Mouse (Mus musculus): ENCODE measurements around the gene Sox4. TPM values are rescaled to one million over a fixed set of nuclear protein-coding genes. Genes with fewer than 3 reads are reported as not detected.

Sox4 gene
- polyA plus RNA-seq, 1 experiment from 2014 or later: 197 TPM

DNA sequence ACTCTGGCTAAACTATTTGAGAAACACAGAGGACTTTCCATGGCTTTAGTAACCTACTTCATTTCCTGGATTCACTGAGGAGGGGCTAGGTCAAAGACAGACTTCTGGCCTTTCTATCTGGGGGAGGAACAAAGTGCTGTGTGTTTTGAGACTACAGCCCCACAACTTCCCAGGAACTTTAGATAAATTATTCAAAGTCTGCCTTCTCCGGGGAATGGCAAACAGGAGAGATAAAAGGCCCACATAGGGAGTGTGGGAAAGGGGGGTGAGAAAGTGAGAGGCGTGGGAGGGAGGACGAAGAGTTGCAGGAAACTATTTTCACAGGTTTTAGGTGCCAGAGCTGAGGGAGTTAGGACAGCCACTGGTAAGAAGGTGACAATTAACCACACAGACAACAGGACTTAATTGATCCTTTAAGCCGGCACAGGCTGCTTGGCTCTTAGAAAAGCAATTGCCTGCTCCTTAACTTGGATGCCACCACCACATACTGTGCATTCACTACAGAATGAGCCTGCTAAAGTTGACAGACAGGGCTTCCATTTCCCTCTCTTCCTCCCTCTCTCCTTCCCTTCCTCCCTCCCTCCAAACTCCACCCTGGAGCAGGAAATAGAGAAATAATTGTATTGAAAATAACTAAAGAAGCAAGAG lies 11.4 kb downstream of the Sox4 start:
- 5% methylated on average over 4 of the region's 4 CpGs for WGBS
- peak; percentile 25; the same call in 1 of the 2 replicates for ATAC-seq (replicated peaks)
- Histone ChIP-seq H3K4me3 (no peak overlapping the region), H3K36me3 (replicated peaks) (no peaks in the 10 kb centered on the region), H3K4me2 (no peak overlapping the region), H3K4me1 (peaks cover 18% of the 10 kb centered on the region), H3K9ac (no peak overlapping the region), H3K27me3 (replicated peaks) (no peaks in the 10 kb centered on the region), H3K27ac (peak overlapping the region; percentile 6; the same call in 1 of the 2 replicates), H3K9me3 (no peaks in the 10 kb centered on the region)

DNA sequence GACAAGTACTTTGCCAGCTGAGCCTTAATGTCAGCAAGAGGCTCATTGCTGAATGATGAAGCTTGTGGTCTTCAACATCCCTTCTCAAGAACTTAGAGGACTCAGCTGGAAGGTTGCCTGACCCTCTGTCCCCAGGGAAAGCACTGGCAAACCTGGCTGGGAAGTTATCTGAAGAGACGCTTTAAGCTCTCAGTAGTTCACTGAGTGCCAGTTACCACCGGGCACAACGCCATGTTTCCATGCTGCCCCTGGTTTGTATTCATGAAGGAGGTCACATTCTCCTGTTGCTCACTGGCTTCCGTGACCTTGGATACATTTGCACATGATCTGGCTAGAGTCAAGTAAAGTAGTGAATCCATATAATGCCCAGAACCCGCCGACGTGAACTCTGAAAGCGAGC lies 20.1 kb downstream of the Sox4 start:
- Histone ChIP-seq H3K4me3 (no peak overlapping the region), H3K27ac (no peak overlapping the region), H3K4me1 (no peaks in the 10 kb centered on the region), H3K9me3 (no peaks in the 10 kb centered on the region), H3K9ac (no peak overlapping the region), H3K36me3 (replicated peaks) (no peaks in the 10 kb centered on the region), H3K4me2 (no peak overlapping the region), H3K27me3 (replicated peaks) (no peaks in the 10 kb centered on the region)
- no peak for ATAC-seq (replicated peaks)
- WGBS: 71% methylated on average over 8 of the region's 8 CpGs

DNA sequence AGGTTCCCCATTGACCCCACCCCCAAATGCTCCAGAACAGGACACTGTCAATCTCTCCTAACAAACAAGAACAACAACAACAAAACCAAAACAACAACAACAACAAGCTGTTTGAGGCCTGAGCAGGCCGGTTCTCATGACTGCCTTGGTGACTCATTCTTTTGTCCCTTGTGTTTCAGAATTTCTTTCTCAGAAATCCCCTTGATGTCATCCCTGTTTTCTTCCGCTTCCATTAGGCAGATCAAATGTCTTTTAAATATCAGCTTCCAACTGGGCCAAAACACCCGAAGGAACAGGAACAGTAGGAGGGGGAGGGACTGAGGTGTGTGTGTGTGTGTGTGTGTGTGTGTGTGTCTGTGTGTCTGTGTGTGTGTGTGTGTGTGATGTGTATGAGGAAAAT lies 21.7 kb downstream of the Sox4 start:
- Histone ChIP-seq H3K4me1 (no peaks in the 10 kb centered on the region), H3K4me3 (no peak overlapping the region), H3K9ac (no peak overlapping the region), H3K9me3 (no peaks in the 10 kb centered on the region), H3K4me2 (no peak overlapping the region), H3K27me3 (replicated peaks) (no peaks in the 10 kb centered on the region), H3K36me3 (replicated peaks) (no peaks in the 10 kb centered on the region), H3K27ac (no peak overlapping the region)
- WGBS: 32% methylated on average over 3 of the region's 3 CpGs
- no peak for ATAC-seq (replicated peaks)

DNA sequence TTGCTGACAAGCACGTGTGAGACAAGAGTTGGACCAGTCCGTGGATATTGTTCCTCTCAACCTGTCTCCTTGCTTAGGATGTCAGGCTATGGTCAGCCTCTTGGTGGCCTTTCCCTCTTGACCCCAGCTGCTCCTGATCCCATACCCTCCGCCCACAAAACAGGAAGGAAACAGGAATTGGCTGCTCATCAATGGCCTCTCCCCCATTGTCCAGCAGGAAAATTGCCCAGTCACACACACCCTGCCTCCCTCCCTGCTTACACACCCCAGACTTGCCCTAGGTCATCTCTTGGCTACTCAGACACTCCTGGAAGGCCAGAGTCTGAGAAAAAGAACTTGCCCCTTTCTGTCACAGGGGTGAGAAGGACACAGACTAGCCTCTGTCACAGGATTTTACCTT lies 22.2 kb downstream of the Sox4 start:
- WGBS: 86% methylated on average over 3 of the region's 3 CpGs
- no peak overlapping the region for H3K4me2 ChIP-seq
- no peaks in the 10 kb centered on the region for H3K4me1 ChIP-seq
- no peaks in the 10 kb centered on the region for H3K27me3 ChIP-seq (replicated peaks)
- H3K27ac ChIP-seq: no peak overlapping the region
- H3K9ac ChIP-seq: no peak overlapping the region
- ATAC-seq (replicated peaks): no peak
- no peaks in the 10 kb centered on the region for H3K36me3 ChIP-seq (replicated peaks)
- no peak overlapping the region for H3K4me3 ChIP-seq
- no peaks in the 10 kb centered on the region for H3K9me3 ChIP-seq

DNA sequence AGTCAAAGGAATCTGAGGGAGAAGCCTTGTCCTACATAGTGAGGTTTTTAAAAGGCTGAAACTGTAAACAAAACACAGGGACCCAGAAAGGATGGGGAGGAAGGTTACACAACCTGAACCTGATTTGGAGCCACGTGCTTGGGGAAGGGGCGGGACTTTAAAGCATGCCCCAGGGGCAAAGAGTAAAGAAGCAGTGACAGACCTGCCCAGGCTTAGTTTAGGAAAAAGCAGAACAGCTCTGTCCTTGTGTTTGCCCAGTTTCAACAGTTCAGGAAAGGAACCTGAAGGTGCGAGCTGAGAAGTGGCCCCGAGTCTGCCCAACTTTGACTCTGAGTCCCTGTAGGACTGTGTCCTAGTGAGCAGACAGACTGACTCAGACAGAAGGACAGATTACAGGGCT lies 23.1 kb downstream of the Sox4 start:
- WGBS: 72% methylated on average over 4 of the region's 4 CpGs
- H3K27me3 ChIP-seq (replicated peaks): no peaks in the 10 kb centered on the region
- no peak for ATAC-seq (replicated peaks)

DNA sequence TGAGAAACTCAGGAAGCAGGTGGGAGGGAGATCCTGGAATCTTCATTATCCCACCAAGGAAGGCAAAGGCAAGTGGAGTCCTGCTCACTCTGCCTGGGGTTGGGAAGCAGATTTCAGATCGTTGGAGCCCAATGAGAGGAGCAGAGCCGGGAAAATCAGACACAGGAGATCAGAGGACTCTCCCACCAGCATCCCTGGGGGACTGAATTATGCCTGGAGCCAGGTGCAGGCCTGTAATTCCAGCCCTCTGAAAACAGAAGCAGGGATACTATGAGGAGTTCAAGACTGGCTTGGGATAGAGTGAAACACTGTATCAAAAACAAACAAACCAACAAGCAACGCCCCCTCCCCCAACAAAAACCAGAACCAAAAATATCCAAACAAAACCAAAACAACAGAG lies 23.6 kb downstream of the Sox4 start:
- Histone ChIP-seq H3K4me1 (no peaks in the 10 kb centered on the region), H3K4me3 (no peak overlapping the region), H3K27me3 (replicated peaks) (no peaks in the 10 kb centered on the region), H3K9me3 (no peaks in the 10 kb centered on the region), H3K27ac (no peak overlapping the region), H3K36me3 (replicated peaks) (no peaks in the 10 kb centered on the region), H3K9ac (no peak overlapping the region), H3K4me2 (no peak overlapping the region)
- ATAC-seq (replicated peaks): no peak
- 39% methylated on average over 3 of the region's 3 CpGs for WGBS

More for the DNA sequence above, 23.1 kb downstream of the Sox4 start:
- Histone ChIP-seq H3K4me3 (no peak overlapping the region), H3K9ac (no peak overlapping the region), H3K9me3 (no peaks in the 10 kb centered on the region), H3K36me3 (replicated peaks) (no peaks in the 10 kb centered on the region), H3K4me1 (no peaks in the 10 kb centered on the region), H3K4me2 (no peak overlapping the region), H3K27ac (no peak overlapping the region)

DNA sequence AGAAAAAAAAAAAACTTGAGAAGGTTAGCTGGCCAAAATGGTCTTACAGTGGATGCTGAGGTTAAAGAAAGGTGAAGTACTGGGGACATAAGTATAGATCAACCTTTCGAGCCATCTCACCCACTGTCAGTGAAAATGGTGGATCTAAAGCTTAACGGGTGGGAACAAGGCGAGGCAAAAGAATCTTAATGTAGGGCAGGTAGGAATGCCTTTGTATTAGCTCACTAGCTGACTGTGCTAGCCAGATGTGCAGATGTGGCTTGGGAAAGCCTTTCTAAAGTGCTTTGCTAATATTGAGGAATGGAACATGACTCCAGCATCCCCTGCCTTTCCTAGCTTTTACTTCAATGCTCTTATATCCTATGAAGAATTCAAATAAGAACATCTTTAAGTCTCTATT lies 30.4 kb downstream of the Sox4 start:
- 96% methylated on average over 3 of the region's 3 CpGs for WGBS
- H3K9ac ChIP-seq: no peak overlapping the region
- H3K27me3 ChIP-seq (replicated peaks): no peaks in the 10 kb centered on the region
- H3K9me3 ChIP-seq: no peaks in the 10 kb centered on the region
- H3K4me2 ChIP-seq: no peak overlapping the region
- no peak overlapping the region for H3K4me3 ChIP-seq
- ATAC-seq (replicated peaks): no peak
- H3K4me1 ChIP-seq: no peaks in the 10 kb centered on the region
- H3K27ac ChIP-seq: no peak overlapping the region
- H3K36me3 ChIP-seq (replicated peaks): no peaks in the 10 kb centered on the region

DNA sequence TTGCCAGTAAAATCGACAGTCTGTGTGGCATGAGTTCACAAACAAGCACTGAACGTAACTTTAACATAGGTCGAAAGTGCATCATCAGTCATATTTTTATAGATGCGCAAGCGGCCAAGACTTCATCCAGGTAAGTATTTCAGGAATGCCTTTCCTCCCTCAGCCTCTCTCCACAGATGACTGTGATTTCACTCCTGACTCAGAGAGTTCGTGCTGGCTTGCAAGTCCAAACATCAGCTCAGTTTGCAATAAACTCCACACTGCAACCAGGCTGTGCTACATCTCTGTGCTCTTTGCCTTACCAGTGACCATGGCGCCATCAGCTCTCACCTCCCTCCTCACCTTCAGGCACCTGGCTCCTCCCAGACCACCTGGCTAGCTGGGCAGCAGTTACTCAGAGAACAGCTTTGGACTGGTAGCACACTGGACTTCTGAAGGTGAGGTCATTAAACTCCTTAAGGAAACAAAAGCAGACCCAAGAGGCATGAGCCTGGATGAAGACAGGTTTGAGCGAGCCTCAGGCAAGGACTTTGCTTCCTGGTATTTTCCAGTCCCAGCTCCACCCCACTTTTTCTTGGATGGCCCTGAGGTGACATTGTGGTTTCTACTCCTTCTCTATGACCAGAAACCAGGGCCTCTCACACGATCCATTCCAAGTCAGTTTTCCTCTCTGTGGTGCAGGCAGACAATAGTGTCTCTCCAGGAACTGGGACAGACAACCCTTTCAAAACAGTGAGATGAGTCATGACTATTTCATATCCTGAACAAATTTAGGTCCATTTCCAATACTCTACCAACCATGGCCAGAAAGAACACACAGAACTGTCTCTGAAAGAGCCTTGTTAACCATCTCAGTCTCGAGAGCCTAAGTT lies 35.9 kb downstream of the Sox4 start:
- no peak overlapping the region for H3K4me2 ChIP-seq
- no peaks in the 10 kb centered on the region for H3K4me1 ChIP-seq
- no peak overlapping the region for H3K4me3 ChIP-seq
- H3K9ac ChIP-seq: no peak overlapping the region
- WGBS: 88% methylated on average over 10 of the region's 10 CpGs
- no peaks in the 10 kb centered on the region for H3K27me3 ChIP-seq (replicated peaks)
- H3K27ac ChIP-seq: no peak overlapping the region
- no peaks in the 10 kb centered on the region for H3K36me3 ChIP-seq (replicated peaks)
- H3K9me3 ChIP-seq: no peaks in the 10 kb centered on the region
- no peak for ATAC-seq (replicated peaks)

DNA sequence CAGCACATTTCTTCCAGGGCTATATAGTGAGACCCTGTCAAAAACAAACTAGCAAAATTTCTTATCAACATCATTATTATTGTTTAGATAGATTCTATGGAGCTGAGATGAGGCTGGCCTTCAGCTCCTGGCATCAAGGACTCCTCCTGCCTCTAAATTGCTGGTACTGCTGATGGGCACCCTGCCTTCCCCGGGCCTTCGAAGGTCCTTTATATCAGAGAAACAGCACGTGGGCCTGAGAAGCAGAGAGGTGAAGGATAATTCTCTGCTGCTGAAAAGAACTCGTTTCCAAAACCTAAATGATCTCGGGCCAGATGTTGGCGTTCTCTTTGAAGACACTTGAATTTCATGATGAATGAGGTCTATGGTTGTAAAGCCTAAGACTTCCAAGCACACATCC lies 39.9 kb downstream of the Sox4 start:
- H3K4me2 ChIP-seq: no peak overlapping the region
- no peak overlapping the region for H3K27ac ChIP-seq
- H3K4me3 ChIP-seq: no peak overlapping the region
- WGBS: 82% methylated on average over 6 of the region's 6 CpGs
- H3K27me3 ChIP-seq (replicated peaks): no peaks in the 10 kb centered on the region
- no peak overlapping the region for H3K9ac ChIP-seq
- no peaks in the 10 kb centered on the region for H3K4me1 ChIP-seq
- H3K9me3 ChIP-seq: no peaks in the 10 kb centered on the region
- no peaks in the 10 kb centered on the region for H3K36me3 ChIP-seq (replicated peaks)
- no peak for ATAC-seq (replicated peaks)

DNA sequence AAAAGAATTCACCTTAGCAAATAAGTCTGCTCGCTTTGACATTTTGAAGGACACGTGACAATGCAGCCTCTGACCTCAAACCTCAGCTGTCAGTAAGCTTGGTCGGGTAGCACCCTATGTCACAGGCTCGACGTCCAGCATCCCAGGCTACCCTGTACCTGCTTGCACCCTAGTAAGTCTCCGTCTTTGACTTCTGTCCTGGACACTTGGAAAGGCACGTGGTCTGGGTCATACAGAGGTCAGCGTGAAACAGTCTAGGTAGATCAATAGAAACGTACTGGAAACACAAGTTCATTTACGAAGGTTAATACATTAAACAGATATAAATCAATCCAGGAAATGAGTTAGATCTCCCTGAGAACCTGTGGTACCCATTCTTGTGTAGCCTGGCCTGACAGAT lies 46.5 kb downstream of the Sox4 start:
- no peaks in the 10 kb centered on the region for H3K4me1 ChIP-seq
- H3K36me3 ChIP-seq (replicated peaks): no peaks in the 10 kb centered on the region
- ATAC-seq (replicated peaks): no peak
- no peak overlapping the region for H3K9ac ChIP-seq
- 93% methylated on average over 10 of the region's 10 CpGs for WGBS
- H3K4me2 ChIP-seq: no peak overlapping the region
- H3K9me3 ChIP-seq: no peaks in the 10 kb centered on the region
- H3K27me3 ChIP-seq (replicated peaks): no peaks in the 10 kb centered on the region
- no peak overlapping the region for H3K27ac ChIP-seq
- no peak overlapping the region for H3K4me3 ChIP-seq

All from midbrain, embryonic 15.5 days (tissue).